Mouse (Mus musculus): ENCODE data around the gene Olfr1443.
"Not testable (repeated sequence)": the region's sequence is repeated elsewhere in the genome, so short reads cannot be mapped to it uniquely, and the experiment has no call there.

Gene Olfr1443

DNA sequence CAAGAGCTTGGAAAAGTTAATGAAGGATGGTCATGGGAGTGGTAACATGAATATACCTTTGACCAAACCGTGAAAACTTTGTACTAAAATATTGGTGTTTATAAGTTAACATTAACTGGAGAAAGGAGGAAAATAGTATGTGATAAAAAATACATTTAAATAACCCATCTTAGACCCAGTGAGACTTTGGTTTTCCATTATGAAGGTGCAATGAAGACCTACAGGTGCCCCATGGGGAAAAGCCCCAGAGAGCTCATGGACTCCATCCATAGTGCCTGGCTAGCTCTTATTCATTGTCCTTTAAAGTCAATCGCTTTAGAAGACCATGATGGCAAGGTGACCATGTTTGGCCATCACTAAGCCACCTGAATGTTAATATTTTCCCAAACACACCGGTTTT lies at the start of gene Olfr1443:
Olfr1443 (plus strand) TSS at position 301 of the 400 bp plus-strand sequence.
- no peak for DNase-seq (ENCODE audit: low read depth)

GRCm38 (mm10) chr19:12633176-12633575 lies 44.7 kb upstream of the Olfr1443 start, which contains the start of gene Glyat:
TSS of gene Glyat (plus strand) at chr19:12633308.
- peak; percentile 87 for DNase-seq (ENCODE audit: low read depth)

DNA sequence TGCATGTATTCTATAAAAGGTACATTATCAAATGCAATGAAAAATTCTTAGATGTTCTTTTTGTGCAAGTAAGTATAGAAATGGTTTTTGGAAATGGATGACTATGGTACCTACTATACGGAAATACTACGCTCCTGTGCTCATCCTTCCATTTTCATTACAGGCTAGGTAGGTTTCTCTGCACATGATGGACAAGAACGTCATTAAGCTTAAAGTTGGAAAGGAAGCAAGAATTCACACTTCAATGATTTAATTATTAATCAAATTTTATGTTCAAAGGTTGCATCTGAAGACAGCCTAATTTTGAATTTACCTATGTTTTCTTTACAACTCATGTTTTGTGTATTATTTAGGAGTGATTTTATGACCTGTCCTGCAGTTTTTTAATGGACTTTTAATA lies 43.7 kb upstream of the Olfr1443 start:
- no peak for DNase-seq (ENCODE audit: low read depth)

DNA sequence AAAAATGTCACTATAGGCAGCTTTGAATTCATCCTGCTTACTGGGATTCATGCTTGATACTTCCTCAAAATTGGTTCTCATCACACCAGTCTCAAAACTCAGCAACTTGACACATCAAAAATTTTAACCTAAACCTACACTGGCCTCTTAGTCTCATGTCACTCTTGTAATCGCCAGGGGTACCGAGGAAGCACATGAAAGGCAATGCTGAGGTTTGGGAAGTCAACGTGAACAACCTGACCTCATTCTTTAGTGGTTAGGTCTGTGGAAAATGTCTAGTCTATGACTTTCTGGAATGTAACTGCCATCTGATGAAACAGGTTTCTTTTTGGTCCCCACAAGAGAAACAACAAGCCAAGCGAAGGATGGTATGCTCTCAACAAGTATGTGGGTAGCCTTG lies 42.9 kb upstream of the Olfr1443 start:
- peak; percentile 38 for DNase-seq (ENCODE audit: low read depth)

GRCm38 (mm10) chr19:12636863-12637262 lies 41.0 kb upstream of the Olfr1443 start:
- no peak for DNase-seq (ENCODE audit: low read depth)

GRCm38 (mm10) chr19:12638049-12638448 lies 39.9 kb upstream of the Olfr1443 start:
- DNase-seq (ENCODE audit: low read depth) = no peak

- no peak for DNase-seq (ENCODE audit: low read depth)
These were observed 28.4 kb upstream of the Olfr1443 start for GRCm38 (mm10) chr19:12649511-12649910.

GRCm38 (mm10) chr19:12666156-12666555 lies 11.8 kb upstream of the Olfr1443 start:
- DNase-seq (ENCODE audit: low read depth) = no peak

GRCm38 (mm10) chr19:12668601-12669000 lies 9.3 kb upstream of the Olfr1443 start:
- not testable (repeated sequence) for DNase-seq (ENCODE audit: low read depth)

- no peak for DNase-seq (ENCODE audit: low read depth)
These were observed 7.8 kb upstream of the Olfr1443 start, which contains the start of gene Olfr1442 for GRCm38 (mm10) chr19:12670139-12670538. TSS of gene Olfr1442 (plus strand) at chr19:12670439.

DNA sequence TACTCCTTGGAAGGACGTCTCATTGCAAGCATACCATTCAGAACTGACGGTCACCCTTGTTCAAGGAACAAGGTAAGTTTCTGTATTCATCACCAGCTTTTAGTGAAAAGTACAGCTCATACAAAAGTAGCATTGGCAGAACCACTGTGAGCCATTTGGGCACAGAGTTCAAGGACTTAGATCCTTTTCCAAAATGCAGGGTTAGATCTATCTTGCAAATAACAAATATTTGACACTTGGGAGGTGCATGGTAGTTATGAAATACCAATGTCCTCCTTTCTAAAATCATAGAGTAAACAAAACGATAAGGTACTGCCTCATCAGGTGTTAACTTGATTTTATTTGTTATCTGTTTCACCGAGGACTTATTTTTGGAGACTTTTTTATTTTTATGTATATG lies 6.9 kb upstream of the Olfr1443 start:
- DNase-seq (ENCODE audit: low read depth) = no peak

- DNase-seq (ENCODE audit: low read depth) = no peak
These were observed 6.7 kb downstream of the Olfr1443 start for GRCm38 (mm10) chr19:12684638-12685037.

- no peak for DNase-seq (ENCODE audit: low read depth)
These were observed 7.3 kb downstream of the Olfr1443 start for GRCm38 (mm10) chr19:12685231-12685630.

DNA sequence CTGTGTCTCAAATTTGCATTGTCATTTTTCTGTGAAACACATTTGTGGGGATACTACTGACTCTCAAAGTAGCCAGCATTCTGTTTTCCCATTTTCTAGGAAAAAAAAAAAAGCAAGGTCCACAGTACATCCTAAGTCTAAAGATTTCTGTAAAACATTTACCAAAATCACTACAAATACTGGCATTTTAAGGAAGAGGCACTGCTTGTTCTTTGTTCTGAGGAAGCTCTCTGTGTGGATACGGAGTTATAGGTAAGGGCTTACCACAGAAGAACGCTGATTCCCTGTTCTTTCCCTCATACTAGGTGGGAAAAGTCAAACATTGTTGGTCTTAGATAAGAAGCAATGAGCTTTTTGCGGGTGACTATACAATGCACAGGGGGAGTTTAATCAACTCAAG lies 17.7 kb downstream of the Olfr1443 start, which contains the start of gene Keg1:
Keg1 (plus strand) TSS at position 197 of the 400 bp plus-strand sequence.
- DNase-seq (ENCODE audit: low read depth) = no peak

DNA sequence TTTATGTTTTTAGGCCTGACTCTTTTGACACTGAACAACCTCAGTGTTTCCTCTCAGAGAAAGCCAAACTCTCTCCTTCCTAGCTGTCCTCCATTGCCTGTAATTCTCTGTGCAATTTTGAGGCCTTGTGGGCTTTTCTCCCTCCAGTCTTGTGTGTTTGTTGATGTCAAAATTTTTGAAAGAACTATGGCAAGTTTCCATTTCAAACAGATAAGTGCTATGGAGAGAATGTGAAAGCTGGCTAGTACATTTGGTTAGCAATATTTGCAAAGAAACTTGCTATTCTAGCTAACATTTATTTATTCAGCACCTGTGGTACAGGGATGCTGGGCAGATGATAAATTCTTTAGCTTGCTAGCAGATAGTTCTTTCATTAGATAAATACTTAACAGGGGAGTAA lies 18.3 kb downstream of the Olfr1443 start:
- no peak for DNase-seq (ENCODE audit: low read depth)

DNA sequence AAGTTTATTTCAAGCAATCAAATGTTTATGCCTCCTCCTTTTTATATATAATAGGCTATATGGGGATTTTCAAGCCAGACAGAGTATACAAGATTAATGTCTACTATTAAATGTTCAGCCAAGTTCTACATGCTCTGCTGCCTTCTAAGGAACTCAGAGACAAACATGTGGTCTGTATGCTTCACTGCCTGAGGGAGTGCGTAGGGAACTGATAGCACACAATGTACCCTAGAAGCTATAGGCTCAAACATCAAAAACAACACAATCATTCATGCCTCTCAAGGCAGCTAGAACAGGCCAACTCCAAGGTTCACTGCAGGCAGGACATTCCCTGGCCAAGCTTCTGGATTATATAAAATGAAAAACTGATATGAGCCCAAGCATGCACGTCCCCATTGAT lies 30.5 kb downstream of the Olfr1443 start:
- DNase-seq (ENCODE audit: low read depth) = no peak

- no peak for DNase-seq (ENCODE audit: low read depth)
These were observed 31.1 kb downstream of the Olfr1443 start for GRCm38 (mm10) chr19:12708986-12709385.

DNA sequence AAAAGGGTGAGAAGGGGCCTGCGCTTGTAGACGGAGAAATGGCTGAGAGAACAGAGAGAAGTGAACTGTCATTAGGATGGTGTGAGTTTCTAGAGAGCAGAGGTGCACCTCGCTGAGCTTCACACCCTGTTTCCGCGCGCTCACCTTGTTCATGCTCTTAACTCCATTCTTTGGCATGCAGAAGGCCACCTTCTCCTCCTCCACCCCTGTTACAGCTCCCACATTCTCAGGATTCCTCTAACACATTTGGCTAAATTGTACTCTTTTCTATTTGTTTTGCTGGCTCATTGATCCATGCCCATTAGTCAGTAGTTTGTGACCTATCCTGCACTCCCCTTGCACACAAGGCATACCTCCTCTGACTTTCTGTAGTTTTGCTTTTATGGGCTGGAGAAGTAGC lies 41.3 kb downstream of the Olfr1443 start:
- DNase-seq (ENCODE audit: low read depth) = no peak

DNA sequence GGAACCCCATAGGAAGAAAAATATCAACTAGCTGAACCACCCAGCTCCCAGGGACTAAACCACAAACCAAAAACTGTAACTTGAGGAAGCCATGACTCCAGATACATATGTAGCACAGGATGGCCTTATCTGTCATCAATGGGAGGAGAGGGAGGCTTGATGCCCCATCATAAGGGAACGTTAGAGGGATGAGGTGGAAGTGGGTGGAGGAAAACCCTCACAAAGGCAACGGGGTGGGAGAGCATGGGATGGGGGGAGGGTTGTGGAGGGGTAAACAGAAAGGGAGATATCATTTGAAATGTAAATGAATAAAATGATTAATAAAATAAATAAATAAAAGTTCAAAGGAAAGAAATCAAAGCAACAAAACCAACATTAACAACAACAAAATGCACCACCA lies 42.6 kb downstream of the Olfr1443 start:
- peak; percentile 25 for DNase-seq (ENCODE audit: low read depth)

DNA sequence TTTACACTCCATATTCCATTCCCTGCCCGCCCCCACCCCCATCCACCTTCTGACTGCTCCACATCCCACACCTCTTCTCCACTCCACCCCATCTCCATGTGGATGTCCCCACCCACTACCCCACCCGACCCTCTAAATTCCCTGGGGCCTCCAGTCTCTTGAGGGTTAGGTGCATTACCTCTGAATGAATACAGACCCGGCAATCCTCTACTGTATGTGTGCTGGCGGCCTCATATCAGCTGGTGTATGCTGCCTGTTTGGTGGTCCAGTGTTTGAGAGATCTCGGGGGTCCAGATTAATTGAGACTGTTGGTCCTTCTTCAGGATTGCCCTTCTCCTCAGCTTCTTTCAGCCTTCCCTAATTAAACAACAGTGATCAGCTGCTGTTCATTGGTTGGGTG lies 43.0 kb downstream of the Olfr1443 start:
- not testable (repeated sequence) for DNase-seq (ENCODE audit: low read depth)

GRCm38 (mm10) chr19:12721596-12721995 lies 43.7 kb downstream of the Olfr1443 start:
- DNase-seq (ENCODE audit: low read depth) = not testable (repeated sequence)

- DNase-seq (ENCODE audit: low read depth) = peak; percentile 46
These were observed 44.4 kb downstream of the Olfr1443 start for GRCm38 (mm10) chr19:12722308-12722707.

- DNase-seq (ENCODE audit: low read depth) = no peak
These were observed 47.9 kb downstream of the Olfr1443 start for GRCm38 (mm10) chr19:12725851-12726250.

DNA sequence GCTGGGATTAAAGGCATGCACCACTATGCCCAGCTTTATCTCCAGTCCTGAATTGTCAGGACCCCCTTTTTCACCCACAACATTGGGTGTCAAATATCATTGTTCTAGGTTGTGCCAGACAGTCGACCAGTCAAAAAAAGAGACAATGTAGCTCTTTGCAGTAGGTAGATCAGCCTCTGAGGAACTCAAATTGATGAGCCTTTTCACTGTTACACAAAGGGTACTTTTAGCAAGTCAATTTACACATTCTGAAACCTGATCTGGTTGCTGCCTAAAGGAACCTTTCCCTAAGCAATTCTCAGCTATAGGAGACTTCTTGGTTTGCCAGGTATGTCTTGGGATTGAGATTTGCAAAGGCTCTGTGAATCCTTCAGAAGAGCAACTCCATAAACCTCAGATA lies 53.1 kb downstream of the Olfr1443 start:
- DNase-seq (ENCODE audit: low read depth) = no peak

DNA sequence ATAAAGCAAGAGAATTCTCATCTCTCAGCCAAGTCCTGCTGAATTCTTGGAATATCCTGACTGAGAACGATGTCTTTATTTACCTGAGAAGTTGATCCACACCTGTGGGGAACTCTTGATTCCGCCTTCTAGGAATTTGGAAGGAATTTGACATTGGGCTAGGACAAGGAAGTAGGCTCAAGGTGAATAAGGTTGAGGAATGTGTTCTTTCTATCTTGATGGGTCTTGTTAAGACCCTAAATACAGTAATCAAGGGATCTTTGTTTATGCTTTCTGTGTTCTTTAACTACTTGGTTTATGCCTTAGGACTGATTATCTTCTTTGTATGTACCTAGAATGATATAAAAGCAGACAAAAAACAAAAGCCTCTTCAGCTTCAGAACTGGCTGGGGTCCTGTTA lies 54.0 kb downstream of the Olfr1443 start:
- no peak for DNase-seq (ENCODE audit: low read depth)
